Mouse (Mus musculus): ENCODE measurements around the gene Slc25a47.

DNA sequence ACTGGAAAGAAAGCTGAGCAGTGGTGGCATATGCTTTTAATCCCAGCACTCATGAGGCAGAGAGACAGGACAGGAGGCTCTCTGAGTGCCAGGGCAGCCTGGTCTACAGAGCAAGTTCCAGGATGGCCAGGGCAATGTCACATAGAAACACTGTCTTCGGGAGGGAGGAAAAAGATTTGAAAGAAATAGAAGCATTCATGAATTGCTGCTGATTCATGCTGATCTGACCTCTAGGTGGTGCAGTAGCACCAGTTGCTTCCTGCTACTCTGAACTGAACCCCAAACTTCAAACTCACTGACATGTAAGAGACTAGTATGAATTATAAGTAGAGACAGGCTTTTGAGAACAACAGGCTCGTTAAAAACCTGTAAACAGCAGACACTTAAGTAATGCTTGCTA is 24.7 kb upstream of the Slc25a47 start:
- TF ChIP-seq CTCF (IDR thresholded peaks at IDR 0.05; ENCODE audit: low read depth, low read length) (no peak), POLR2A (IDR thresholded peaks at IDR 0.05; ENCODE audit: borderline replicate concordance, low read depth, low read length) (no peak)

Data from bone marrow macrophage, adult 2 months (primary cell).